Mouse (Mus musculus) midbrain, embryonic 11.5 days (tissue): ENCODE results near the gene Kank3. TPM values are rescaled to one million over a fixed set of nuclear protein-coding genes. Genes with fewer than 3 reads are reported as not detected.

ENCODE experiments used
- ATAC-seq: fragments of 200-750 bp; cut with Nextera tagmentation; 2 replicates; pipeline ENCODE4 v1.8.0; 2017; ENCODE audit warnings: moderate TSS enrichment, moderate library complexity; ENCODE audit not compliant: low FRiP score
- DNase-seq: peaks from one replicate; pipeline ENCODE4 v3.0.0; 2015; ENCODE audit warnings: low spot score; ENCODE audit errors: missing footprints
- H3K27ac ChIP-seq: fragments of 300-500 bp; sonication (generic); 2 replicates; pipeline ENCODE4 v1.5.1; 2014; ENCODE audit warnings: low read depth, low read length
- H3K27me3 ChIP-seq: fragments of 300-500 bp; sonication (generic); 2 replicates; pipeline ENCODE4 v1.6.1; 2014; ENCODE audit warnings: mild to moderate bottlenecking, low read length, moderate library complexity, mixed read lengths; ENCODE audit not compliant: control insufficient read depth, insufficient read depth
- H3K36me3 ChIP-seq: fragments of 300-500 bp; sonication (generic); 2 replicates; pipeline ENCODE4 v1.6.1; 2014; ENCODE audit warnings: mild to moderate bottlenecking, low read length, moderate library complexity, mixed read lengths; ENCODE audit not compliant: control insufficient read depth, insufficient read depth
- H3K4me1 ChIP-seq: fragments of 300-500 bp; sonication (generic); 2 replicates; pipeline ENCODE4 v1.6.1; 2014; ENCODE audit warnings: low read length; ENCODE audit not compliant: control insufficient read depth, insufficient read depth
- H3K4me2 ChIP-seq: fragments of 300-500 bp; sonication (generic); 2 replicates; pipeline ENCODE4 v1.6.1; 2014; ENCODE audit warnings: mild to moderate bottlenecking, moderate library complexity
- H3K4me3 ChIP-seq: fragments of 300-500 bp; sonication (generic); 2 replicates; pipeline ENCODE4 v1.5.1; 2014; ENCODE audit warnings: low read depth, low read length
- H3K9ac ChIP-seq: fragments of 300-500 bp; sonication (generic); 2 replicates; pipeline ENCODE4 v1.6.1; 2014; ENCODE audit warnings: low read length
- H3K9me3 ChIP-seq: fragments of 300-500 bp; sonication (generic); 2 replicates; pipeline ENCODE4 v1.6.1; 2016; ENCODE audit warnings: low read length; ENCODE audit not compliant: control insufficient read depth
- WGBS: fragments of 180-500 bp; shearing (Covaris S2); extraction: QIAGEN DNeasy Blood & Tissue Kit; methylation state at CpG from one replicate; pipeline ENCODE4 v1.1.7; 2014; 5-methylcytosine and 5-hydroxymethylcytosine counted together
- polyA plus RNA-seq: library from polyadenylated mRNA; unstranded; fragments of >200 nt; fragmentation: Nextera tagmentation; extraction: Ambion mirVana; gene quantifications from 2 replicates; pipeline ENCODE4 v1.2.1, GENCODE M21; 2014

The Kank3 gene
- polyA plus RNA-seq, 1 experiment from 2014 or later, result 23.9 TPM

DNA sequence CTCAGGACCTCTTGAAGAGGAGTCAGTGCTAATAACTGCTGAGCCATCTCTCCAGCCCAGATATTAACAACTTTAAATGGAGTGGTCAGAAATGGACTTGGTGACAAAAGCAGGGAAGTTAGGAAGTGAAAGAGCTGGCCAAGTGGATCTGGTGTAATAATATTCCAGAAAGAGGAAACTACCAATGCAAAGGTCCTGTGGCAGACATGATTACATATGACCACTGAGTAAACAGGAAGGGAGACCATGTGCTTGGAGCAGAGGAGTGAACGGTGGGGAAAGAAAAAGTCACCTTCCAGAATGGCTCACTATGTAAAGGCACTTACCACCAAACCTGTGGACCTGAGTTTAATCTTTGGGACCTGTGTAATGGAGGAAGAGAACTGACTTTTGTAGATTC, 11.0 kb upstream of the Kank3 start:
- DNase-seq (no peak), ATAC-seq (no peak)
- no peak overlapping the region for H3K4me3 ChIP-seq
- no peaks in the 10 kb centered on the region for H3K9me3 ChIP-seq
- H3K4me1 ChIP-seq, result no peaks in the 10 kb centered on the region
- no peaks in the 10 kb centered on the region for H3K36me3 ChIP-seq
- no peak overlapping the region for H3K27ac ChIP-seq
- no peak overlapping the region for H3K9ac ChIP-seq
- no peaks in the 10 kb centered on the region for H3K27me3 ChIP-seq
- no peak overlapping the region for H3K4me2 ChIP-seq
- 70% methylated on average over 1 of the region's 1 CpGs for WGBS

- WGBS, result 13% methylated on average over 2 of the region's 2 CpGs
- H3K36me3 ChIP-seq, result no peaks in the 10 kb centered on the region
- ATAC-seq (no peak), DNase-seq (peak; percentile 90)
- no peak overlapping the region for H3K9ac ChIP-seq
- H3K27me3 ChIP-seq, result no peaks in the 10 kb centered on the region
- H3K4me3 ChIP-seq, result no peak overlapping the region
- no peaks in the 10 kb centered on the region for H3K4me1 ChIP-seq
- no peak overlapping the region for H3K27ac ChIP-seq
- H3K4me2 ChIP-seq, result no peak overlapping the region
- H3K9me3 ChIP-seq, result no peaks in the 10 kb centered on the region
Observed at GRCm38 (mm10) chr17:33802221-33802620, 8.1 kb upstream of the Kank3 start.

GRCm38 (mm10) chr17:33804205-33804604, 6.1 kb upstream of the Kank3 start:
- ATAC-seq (no peak), DNase-seq (no peak)
- Histone ChIP-seq H3K9ac (no peak overlapping the region), H3K27me3 (no peaks in the 10 kb centered on the region), H3K27ac (no peak overlapping the region), H3K36me3 (no peaks in the 10 kb centered on the region), H3K4me1 (no peaks in the 10 kb centered on the region), H3K4me2 (no peak overlapping the region), H3K9me3 (no peaks in the 10 kb centered on the region), H3K4me3 (no peak overlapping the region)
- 67% methylated on average over 4 of the region's 4 CpGs for WGBS

DNA sequence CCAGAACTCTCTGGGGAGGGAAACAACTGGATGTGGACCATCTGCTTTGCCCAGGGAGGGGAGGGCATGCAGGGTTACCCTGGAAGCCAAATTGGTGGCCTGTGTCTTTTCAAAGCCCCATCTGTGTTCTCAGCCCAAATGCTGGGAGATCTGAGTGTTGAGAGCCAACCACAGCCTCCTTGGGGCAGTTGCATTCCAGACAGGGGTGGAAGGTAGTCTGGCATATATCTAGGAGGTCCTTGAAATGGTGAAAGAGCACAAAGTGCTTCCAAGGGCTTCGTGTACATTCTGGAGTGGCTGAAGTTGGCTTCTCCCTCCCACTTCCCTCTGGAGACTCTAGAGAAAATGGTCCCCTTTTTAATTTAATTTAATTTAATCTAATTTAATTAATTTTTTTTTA, 5.6 kb upstream of the Kank3 start:
- no peak overlapping the region for H3K9ac ChIP-seq
- H3K27me3 ChIP-seq, result no peaks in the 10 kb centered on the region
- DNase-seq (no peak), ATAC-seq (no peak)
- WGBS, result 48% methylated on average over 1 of the region's 1 CpGs
- no peaks in the 10 kb centered on the region for H3K4me1 ChIP-seq
- H3K27ac ChIP-seq, result no peak overlapping the region
- no peak overlapping the region for H3K4me2 ChIP-seq
- no peak overlapping the region for H3K4me3 ChIP-seq
- no peaks in the 10 kb centered on the region for H3K9me3 ChIP-seq
- H3K36me3 ChIP-seq, result no peaks in the 10 kb centered on the region

- DNase-seq (no peak), ATAC-seq (no peak)
- Histone ChIP-seq H3K9ac (no peak overlapping the region), H3K4me1 (0 out of 2 replicates have a peak, but pooled peaks cover 2% of the 10 kb centered on the region), H3K27me3 (peaks cover 3% of the 10 kb centered on the region; the same call in 1 of the 2 replicates), H3K9me3 (no peaks in the 10 kb centered on the region), H3K4me3 (no peak overlapping the region), H3K4me2 (no peak overlapping the region), H3K27ac (no peak overlapping the region), H3K36me3 (no peaks in the 10 kb centered on the region)
- WGBS, result 61% methylated on average over 8 of the region's 9 CpGs
Observed at GRCm38 (mm10) chr17:33807181-33807888, 3.0 kb upstream of the Kank3 start.

DNA sequence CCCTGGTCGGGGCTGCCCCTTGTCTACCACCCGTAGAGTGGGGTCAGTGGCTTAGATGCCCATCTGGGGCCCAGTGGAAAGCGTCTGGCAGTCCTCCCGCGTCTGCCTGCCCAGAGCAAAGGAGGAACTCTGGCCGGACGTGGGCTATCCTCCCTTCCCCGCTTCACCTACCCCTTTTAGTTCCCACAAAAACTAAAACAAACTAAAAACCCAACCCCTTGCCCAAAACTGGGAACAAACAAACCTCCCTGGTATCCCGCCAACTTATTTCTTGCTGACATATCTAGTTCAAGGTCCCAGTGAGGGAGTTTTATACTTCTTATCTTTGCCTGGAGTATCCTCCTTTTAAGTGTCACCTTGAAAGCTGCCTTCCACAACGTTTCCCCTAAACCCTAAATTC, 2.1 kb upstream of the Kank3 start:
- Histone ChIP-seq H3K9me3 (no peaks in the 10 kb centered on the region), H3K27me3 (peaks cover 3% of the 10 kb centered on the region; the same call in 1 of the 2 replicates), H3K36me3 (no peaks in the 10 kb centered on the region), H3K4me1 (0 out of 2 replicates have a peak, but pooled peaks cover 2% of the 10 kb centered on the region), H3K9ac (no peak overlapping the region), H3K4me3 (no peak overlapping the region), H3K27ac (no peak overlapping the region), H3K4me2 (no peak overlapping the region)
- WGBS, result 42% methylated on average over 10 of the region's 10 CpGs
- DNase-seq (no peak), ATAC-seq (no peak)

DNA sequence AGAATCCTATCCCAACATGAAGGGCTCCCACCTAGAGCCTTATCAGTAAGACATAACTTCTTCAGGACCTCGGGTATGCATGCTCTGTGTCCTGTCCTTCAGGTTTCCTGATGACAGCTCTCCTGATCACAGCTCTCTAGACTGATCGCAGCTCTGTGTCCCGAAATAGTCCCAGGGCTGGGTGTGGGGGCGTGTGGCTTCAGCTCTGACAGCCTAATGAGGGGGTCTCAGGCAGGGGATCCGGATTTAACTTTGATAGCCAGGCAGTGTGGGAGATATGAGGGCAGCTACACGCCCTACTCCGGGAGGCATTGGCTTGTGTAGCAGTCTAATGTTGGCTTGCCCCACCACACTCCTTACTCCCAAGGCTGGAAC, 810 bp downstream of the Kank3 start:
- Histone ChIP-seq H3K4me3 (peak overlapping the region; percentile 46), H3K36me3 (no peaks in the 10 kb centered on the region), H3K27ac (no peak overlapping the region), H3K9me3 (no peaks in the 10 kb centered on the region), H3K4me1 (0 out of 2 replicates have a peak, but pooled peaks cover 2% of the 10 kb centered on the region), H3K4me2 (peak overlapping the region; percentile 74), H3K27me3 (peaks cover 3% of the 10 kb centered on the region; the same call in 1 of the 2 replicates), H3K9ac (peak overlapping the region; percentile 15; the same call in 1 of the 2 replicates)
- peak; percentile 88 for DNase-seq
- 40% methylated on average over 7 of the region's 7 CpGs for WGBS
- ATAC-seq, result no peak

- Histone ChIP-seq H3K27ac (no peak overlapping the region), H3K9ac (no peak overlapping the region), H3K4me1 (peaks cover 6% of the 10 kb centered on the region; the same call in 1 of the 2 replicates), H3K4me2 (no peak overlapping the region), H3K4me3 (no peak overlapping the region), H3K36me3 (no peaks in the 10 kb centered on the region), H3K27me3 (peaks cover 3% of the 10 kb centered on the region; the same call in 1 of the 2 replicates), H3K9me3 (no peaks in the 10 kb centered on the region)
- DNase-seq, result no peak
- no peak for ATAC-seq
- WGBS, result 56% methylated on average over 3 of the region's 3 CpGs
Observed at GRCm38 (mm10) chr17:33812475-33812874, 2.2 kb downstream of the Kank3 start.

- 66% methylated on average over 4 of the region's 4 CpGs for WGBS
Observed at GRCm38 (mm10) chr17:33812990-33813389, 2.7 kb downstream of the Kank3 start.

More at GRCm38 (mm10) chr17:33812990-33813389, 2.7 kb downstream of the Kank3 start:
- Histone ChIP-seq H3K4me3 (no peak overlapping the region), H3K4me2 (no peak overlapping the region), H3K9ac (no peak overlapping the region), H3K36me3 (no peaks in the 10 kb centered on the region), H3K4me1 (peaks cover 9% of the 10 kb centered on the region; the same call in 1 of the 2 replicates), H3K9me3 (no peaks in the 10 kb centered on the region), H3K27ac (no peak overlapping the region), H3K27me3 (peaks cover 3% of the 10 kb centered on the region; the same call in 1 of the 2 replicates)
- no peak for ATAC-seq
- DNase-seq, result no peak
